Mouse (Mus musculus): ENCODE results near the gene Gm11213. TPM values are rescaled to one million over a fixed set of nuclear protein-coding genes. Genes with fewer than 3 reads are reported as not detected.

The Gm11213 gene
- polyA plus RNA-seq, 1 experiment from 2014 or later: not detected

GRCm38 (mm10) chr4:63605545-63605944, 484 bp upstream of the Gm11213 start:
- no peaks in the 10 kb centered on the region for H3K27me3 ChIP-seq
- no peaks in the 10 kb centered on the region for H3K4me1 ChIP-seq
- 87% methylated on average over 3 of the region's 3 CpGs for WGBS
- H3K36me3 ChIP-seq: no peaks in the 10 kb centered on the region
- H3K9me3 ChIP-seq: no peaks in the 10 kb centered on the region
- H3K4me3 ChIP-seq: no peak overlapping the region
- no peak overlapping the region for H3K27ac ChIP-seq
- no peak overlapping the region for H3K4me2 ChIP-seq
- no peak for ATAC-seq (ENCODE audit: insufficient number of reproducible peaks, insufficient read depth, low FRiP score, low TSS enrichment, low read depth)
- H3K9ac ChIP-seq: no peak overlapping the region

GRCm38 (mm10) chr4:63601263-63601662, 3.8 kb downstream of the Gm11213 start:
- Histone ChIP-seq H3K27me3 (no peaks in the 10 kb centered on the region), H3K9ac (no peak overlapping the region), H3K4me3 (no peak overlapping the region), H3K4me2 (no peak overlapping the region), H3K4me1 (no peaks in the 10 kb centered on the region), H3K9me3 (no peaks in the 10 kb centered on the region), H3K36me3 (no peaks in the 10 kb centered on the region), H3K27ac (no peak overlapping the region)
- ATAC-seq (ENCODE audit: insufficient number of reproducible peaks, insufficient read depth, low FRiP score, low TSS enrichment, low read depth): no peak

GRCm38 (mm10) chr4:63600786-63601185, 4.3 kb downstream of the Gm11213 start:
- no peaks in the 10 kb centered on the region for H3K4me1 ChIP-seq
- no peaks in the 10 kb centered on the region for H3K9me3 ChIP-seq
- ATAC-seq (ENCODE audit: insufficient number of reproducible peaks, insufficient read depth, low FRiP score, low TSS enrichment, low read depth): no peak
- WGBS: 81% methylated on average over 6 of the region's 6 CpGs
- no peak overlapping the region for H3K4me2 ChIP-seq
- H3K27me3 ChIP-seq: no peaks in the 10 kb centered on the region
- no peaks in the 10 kb centered on the region for H3K36me3 ChIP-seq
- no peak overlapping the region for H3K4me3 ChIP-seq
- H3K27ac ChIP-seq: no peak overlapping the region
- no peak overlapping the region for H3K9ac ChIP-seq

- Histone ChIP-seq H3K9ac (no peak overlapping the region), H3K27me3 (no peaks in the 10 kb centered on the region), H3K4me2 (no peak overlapping the region), H3K4me1 (no peaks in the 10 kb centered on the region), H3K27ac (no peak overlapping the region), H3K9me3 (no peaks in the 10 kb centered on the region), H3K4me3 (no peak overlapping the region), H3K36me3 (no peaks in the 10 kb centered on the region)
- no peak for ATAC-seq (ENCODE audit: insufficient number of reproducible peaks, insufficient read depth, low FRiP score, low TSS enrichment, low read depth)
- WGBS: 96% methylated on average over 4 of the region's 4 CpGs
Measured at GRCm38 (mm10) chr4:63596010-63596409, 9.1 kb downstream of the Gm11213 start.

- Histone ChIP-seq H3K4me1 (no peaks in the 10 kb centered on the region), H3K36me3 (no peaks in the 10 kb centered on the region), H3K4me3 (no peak overlapping the region), H3K4me2 (no peak overlapping the region), H3K9me3 (no peaks in the 10 kb centered on the region), H3K27ac (no peak overlapping the region), H3K9ac (no peak overlapping the region), H3K27me3 (no peaks in the 10 kb centered on the region)
- ATAC-seq (ENCODE audit: insufficient number of reproducible peaks, insufficient read depth, low FRiP score, low TSS enrichment, low read depth): no peak
- 68% methylated on average over 10 of the region's 10 CpGs for WGBS
Measured at GRCm38 (mm10) chr4:63595259-63595658, 9.8 kb downstream of the Gm11213 start.

- ATAC-seq (ENCODE audit: insufficient number of reproducible peaks, insufficient read depth, low FRiP score, low TSS enrichment, low read depth): no peak
- H3K9me3 ChIP-seq: no peaks in the 10 kb centered on the region
- no peak overlapping the region for H3K4me2 ChIP-seq
- no peak overlapping the region for H3K9ac ChIP-seq
- H3K4me1 ChIP-seq: no peaks in the 10 kb centered on the region
- no peaks in the 10 kb centered on the region for H3K27me3 ChIP-seq
- 86% methylated on average over 5 of the region's 5 CpGs for WGBS
- no peak overlapping the region for H3K27ac ChIP-seq
- H3K4me3 ChIP-seq: no peak overlapping the region
- H3K36me3 ChIP-seq: no peaks in the 10 kb centered on the region
Measured at GRCm38 (mm10) chr4:63594459-63595110, 10.5 kb downstream of the Gm11213 start.

GRCm38 (mm10) chr4:63590538-63590937, 14.5 kb downstream of the Gm11213 start:
- no peak overlapping the region for H3K4me2 ChIP-seq
- no peak overlapping the region for H3K27ac ChIP-seq
- no peaks in the 10 kb centered on the region for H3K9me3 ChIP-seq
- WGBS: 76% methylated on average over 4 of the region's 4 CpGs
- no peak overlapping the region for H3K4me3 ChIP-seq
- no peak overlapping the region for H3K9ac ChIP-seq
- H3K36me3 ChIP-seq: no peaks in the 10 kb centered on the region
- ATAC-seq (ENCODE audit: insufficient number of reproducible peaks, insufficient read depth, low FRiP score, low TSS enrichment, low read depth): no peak
- no peaks in the 10 kb centered on the region for H3K27me3 ChIP-seq
- H3K4me1 ChIP-seq: no peaks in the 10 kb centered on the region

- no peaks in the 10 kb centered on the region for H3K27me3 ChIP-seq
- no peaks in the 10 kb centered on the region for H3K4me1 ChIP-seq
- no peaks in the 10 kb centered on the region for H3K36me3 ChIP-seq
- 84% methylated on average over 7 of the region's 7 CpGs for WGBS
- no peak overlapping the region for H3K27ac ChIP-seq
- no peak overlapping the region for H3K4me3 ChIP-seq
- H3K9ac ChIP-seq: no peak overlapping the region
- no peak overlapping the region for H3K4me2 ChIP-seq
- no peak for ATAC-seq (ENCODE audit: insufficient number of reproducible peaks, insufficient read depth, low FRiP score, low TSS enrichment, low read depth)
- H3K9me3 ChIP-seq: no peaks in the 10 kb centered on the region
Measured at GRCm38 (mm10) chr4:63589987-63590386, 15.1 kb downstream of the Gm11213 start.

- Histone ChIP-seq H3K9me3 (no peaks in the 10 kb centered on the region), H3K9ac (no peak overlapping the region), H3K27me3 (no peaks in the 10 kb centered on the region), H3K36me3 (peaks cover 2% of the 10 kb centered on the region; the same call in 1 of the 2 replicates), H3K4me3 (no peak overlapping the region), H3K27ac (no peak overlapping the region), H3K4me2 (no peak overlapping the region), H3K4me1 (peaks cover 19% of the 10 kb centered on the region)
- WGBS: 77% methylated on average over 2 of the region's 2 CpGs
- no peak for ATAC-seq (ENCODE audit: insufficient number of reproducible peaks, insufficient read depth, low FRiP score, low TSS enrichment, low read depth)
Measured at GRCm38 (mm10) chr4:63586240-63586639, 18.8 kb downstream of the Gm11213 start.

- Histone ChIP-seq H3K27ac (no peak overlapping the region), H3K4me1 (peaks cover 19% of the 10 kb centered on the region), H3K9me3 (no peaks in the 10 kb centered on the region), H3K36me3 (peaks cover 4% of the 10 kb centered on the region), H3K4me3 (no peak overlapping the region), H3K27me3 (no peaks in the 10 kb centered on the region), H3K4me2 (no peak overlapping the region), H3K9ac (no peak overlapping the region)
- ATAC-seq (ENCODE audit: insufficient number of reproducible peaks, insufficient read depth, low FRiP score, low TSS enrichment, low read depth): no peak
- 88% methylated on average over 10 of the region's 10 CpGs for WGBS
Measured at GRCm38 (mm10) chr4:63585216-63585615, 19.8 kb downstream of the Gm11213 start.

GRCm38 (mm10) chr4:63582580-63582979, 22.5 kb downstream of the Gm11213 start:
- Histone ChIP-seq H3K9ac (no peak overlapping the region), H3K27me3 (no peaks in the 10 kb centered on the region), H3K36me3 (peaks cover 13% of the 10 kb centered on the region), H3K27ac (peak overlapping the region; percentile 82), H3K4me3 (no peak overlapping the region), H3K4me1 (peaks cover 23% of the 10 kb centered on the region), H3K9me3 (no peaks in the 10 kb centered on the region), H3K4me2 (no peak overlapping the region)
- 3% methylated on average over 5 of the region's 5 CpGs for WGBS
- peak; percentile 54 for ATAC-seq (ENCODE audit: insufficient number of reproducible peaks, insufficient read depth, low FRiP score, low TSS enrichment, low read depth)

GRCm38 (mm10) chr4:63580078-63580477, 25.0 kb downstream of the Gm11213 start:
- Histone ChIP-seq H3K9ac (no peak overlapping the region), H3K9me3 (no peaks in the 10 kb centered on the region), H3K4me1 (peaks cover 23% of the 10 kb centered on the region), H3K4me2 (no peak overlapping the region), H3K36me3 (peaks cover 18% of the 10 kb centered on the region), H3K4me3 (no peak overlapping the region), H3K27ac (no peak overlapping the region), H3K27me3 (no peaks in the 10 kb centered on the region)
- no peak for ATAC-seq (ENCODE audit: insufficient number of reproducible peaks, insufficient read depth, low FRiP score, low TSS enrichment, low read depth)
- 38% methylated on average over 6 of the region's 6 CpGs for whole genome bisulfite sequencing

Measured in embryonic facial prominence, embryonic 13.5 days (tissue).